Mouse (Mus musculus) heart, adult 9 months (tissue): Measurements from ENCODE around the gene Ncam1.

ENCODE experiments used
- DNase-seq, 2 experiments: peaks; one replicate each; pipeline ENCODE4 v3.0.0; 2022; ENCODE audit warnings: low spot score in 2 of 2

Ncam1 gene

DNA sequence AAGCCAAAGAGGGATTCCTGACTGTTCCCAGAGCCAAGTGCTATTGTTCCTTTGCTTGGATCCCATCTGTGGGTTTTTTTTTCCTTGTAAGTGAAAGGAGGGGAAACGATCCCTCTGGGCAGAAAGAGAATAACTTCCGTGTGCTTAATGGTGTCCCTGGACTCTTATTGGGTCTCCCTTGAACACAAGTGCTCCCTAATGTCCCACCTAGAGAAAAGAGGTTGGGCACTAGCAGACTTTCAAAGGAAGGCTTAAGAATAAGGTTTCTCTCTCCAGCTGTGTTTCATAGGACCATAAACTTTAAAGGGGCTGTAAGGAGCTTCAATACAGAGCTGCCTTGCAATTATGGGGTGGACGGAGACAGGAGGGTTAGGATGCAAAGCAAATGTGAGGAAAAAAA, 119.5 kb downstream of the Ncam1 start:
- no peak for DNase-seq

DNA sequence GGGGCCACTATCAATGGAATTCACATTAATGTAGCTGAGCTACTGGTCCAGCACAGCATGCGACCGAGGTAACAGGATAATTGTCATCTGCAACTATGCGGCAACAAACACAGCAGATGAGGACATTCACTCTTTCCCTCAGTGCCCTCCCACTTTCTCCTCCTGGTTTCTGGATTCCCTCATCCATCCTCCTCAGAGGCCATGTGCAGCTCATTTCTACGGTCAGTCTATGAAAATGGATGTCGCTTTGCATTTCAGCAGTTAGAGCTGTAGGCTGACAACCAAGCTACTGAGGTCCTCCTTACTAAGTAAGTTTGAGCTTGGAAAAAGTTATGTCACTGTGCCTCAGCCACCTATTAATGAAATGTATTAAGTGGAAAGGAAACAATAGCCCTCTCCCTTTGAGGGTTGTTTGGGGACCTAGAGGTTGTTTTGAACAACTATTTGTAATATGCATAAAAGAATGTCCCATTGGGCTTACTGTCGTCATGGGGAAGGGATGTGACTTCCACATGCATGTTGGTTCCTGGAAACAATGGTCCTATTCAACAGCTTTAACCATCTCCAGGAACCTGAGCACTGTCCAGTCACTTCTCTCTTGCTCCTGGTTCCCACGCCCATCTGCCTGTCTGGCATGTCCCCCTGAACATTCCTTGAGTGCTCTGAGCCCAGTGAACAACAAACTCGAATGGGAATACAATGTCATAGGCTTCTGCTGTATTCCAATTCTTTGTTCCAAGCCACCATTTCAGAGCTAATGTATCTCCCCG, 122.8 kb downstream of the Ncam1 start:
- no peak for DNase-seq

DNA sequence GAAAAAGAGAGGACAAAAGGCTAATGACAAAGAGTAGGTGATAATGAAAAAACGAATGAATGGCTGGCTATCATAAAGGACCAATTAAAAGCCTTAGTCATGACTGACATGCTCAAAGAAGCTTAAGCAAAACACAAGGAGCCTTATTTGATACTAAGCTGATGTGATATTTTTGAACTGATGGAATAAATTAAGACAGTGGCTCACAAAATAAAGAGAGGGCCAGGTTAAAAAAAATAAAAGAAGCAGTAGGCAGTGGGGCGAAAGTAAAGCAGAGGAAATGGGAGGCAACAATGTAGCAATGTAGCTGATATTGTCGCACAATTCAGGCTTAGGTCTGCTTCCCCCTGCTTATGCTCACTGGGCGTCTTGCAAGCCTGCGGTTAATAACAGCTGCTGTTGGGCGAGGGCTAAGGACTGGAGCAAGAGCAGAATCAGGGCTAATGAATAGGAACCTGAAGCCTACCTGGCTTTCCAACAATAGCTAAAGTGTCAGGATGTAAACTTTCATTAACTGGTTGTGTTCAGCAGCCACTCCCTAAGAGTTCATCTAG, 126.0 kb downstream of the Ncam1 start:
- no peak for DNase-seq

DNA sequence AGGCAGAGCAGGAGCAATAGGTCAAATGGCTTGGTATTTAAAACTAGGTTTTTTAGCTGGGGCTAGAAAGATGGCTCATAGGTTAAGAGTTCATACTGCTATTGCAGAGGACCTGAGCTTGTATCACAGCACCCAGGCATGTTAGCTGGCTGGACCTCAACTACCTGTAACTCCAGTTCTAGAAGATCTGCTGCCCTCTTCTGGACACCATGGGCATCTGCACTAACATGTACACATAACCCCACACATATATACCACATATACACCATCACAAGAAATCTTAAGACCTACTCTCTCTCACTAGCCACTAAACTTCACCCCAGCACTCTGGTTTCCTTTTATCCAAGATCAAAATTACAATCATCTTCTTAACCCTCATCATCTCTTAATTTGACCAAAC, 131.7 kb downstream of the Ncam1 start:
- no peak for DNase-seq

DNA sequence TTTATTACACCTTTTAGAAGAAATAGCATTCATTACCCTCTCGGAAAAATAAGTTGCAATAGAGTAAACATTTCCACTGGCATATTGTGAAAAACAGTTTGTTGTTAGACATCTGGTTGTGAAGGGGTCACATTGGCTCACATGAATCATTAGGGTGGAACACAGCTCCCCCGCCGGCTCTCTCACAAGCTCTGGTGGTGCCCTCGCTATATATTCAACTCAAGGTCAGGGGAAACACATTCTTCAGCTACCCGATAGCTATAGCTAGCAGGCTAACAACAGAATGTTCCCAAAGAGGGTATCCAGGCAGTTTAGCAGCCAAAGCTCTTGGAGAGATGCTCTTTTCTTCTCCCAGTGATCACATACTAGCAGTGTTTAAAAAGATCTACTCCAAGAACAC, 133.4 kb downstream of the Ncam1 start:
- DNase-seq = no peak

DNA sequence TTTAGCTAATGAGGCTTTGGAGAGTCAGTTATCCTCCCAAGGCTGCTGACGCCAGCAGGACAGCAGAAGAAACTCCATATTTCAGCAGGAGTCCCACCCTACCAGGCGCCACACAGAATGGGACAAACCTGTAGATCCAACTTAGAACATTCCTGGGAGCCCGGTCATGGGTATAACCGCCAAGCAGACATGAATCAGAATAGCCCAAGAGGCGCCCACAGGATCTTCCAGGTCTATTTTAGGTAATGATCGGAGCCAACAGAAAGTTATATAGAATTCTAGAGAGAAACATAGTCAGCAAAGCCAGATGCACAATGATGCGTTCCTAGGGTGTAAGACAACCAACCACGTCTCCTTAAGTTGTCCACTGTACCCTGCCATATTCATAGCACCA, 134.8 kb downstream of the Ncam1 start:
- DNase-seq = no peak

DNA sequence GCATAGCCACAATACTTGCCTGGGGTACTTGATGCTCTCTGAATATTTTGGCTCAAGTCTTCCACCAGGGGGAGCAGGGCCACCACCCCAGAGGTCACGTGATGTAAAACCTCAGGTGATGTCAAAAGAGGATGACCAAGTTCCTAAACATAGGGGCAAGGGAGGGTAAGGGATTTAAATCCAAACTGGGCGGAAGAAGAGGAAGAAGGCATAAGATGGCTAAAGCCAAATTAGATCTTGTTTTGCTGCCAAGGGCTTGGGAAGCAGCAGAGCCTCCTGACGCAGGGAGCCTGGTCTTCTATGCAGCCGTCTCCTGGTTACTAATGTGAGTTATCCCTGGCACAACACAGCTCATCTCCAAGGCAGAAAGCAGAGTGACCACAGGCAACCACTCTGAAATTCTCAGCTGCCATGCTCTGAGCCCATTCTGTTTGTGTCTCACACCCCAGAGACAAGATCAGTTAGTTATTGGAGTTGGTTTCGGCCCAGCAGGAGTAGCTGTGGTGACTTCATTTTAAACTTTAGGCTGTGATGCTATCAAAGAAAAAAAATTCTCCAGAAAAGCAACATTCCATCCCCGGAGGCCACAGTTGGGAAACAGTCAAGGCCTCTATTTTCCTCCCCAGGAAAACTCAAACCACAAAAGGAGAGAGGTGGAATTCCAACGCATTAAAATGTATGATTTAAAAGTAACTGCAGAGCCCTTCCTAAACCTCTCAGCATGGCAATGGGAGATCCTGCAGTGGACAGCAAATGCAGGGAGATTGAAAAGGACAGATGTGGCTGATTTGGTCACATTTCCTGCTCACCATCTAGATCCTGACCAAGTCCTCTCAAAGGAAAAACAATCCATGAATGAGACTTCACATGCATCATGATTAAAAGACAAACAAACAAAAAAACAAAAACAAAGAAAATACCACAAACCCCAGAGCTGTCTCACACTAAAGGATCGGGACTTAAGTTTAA, 135.5 kb downstream of the Ncam1 start:
- no peak for DNase-seq

DNA sequence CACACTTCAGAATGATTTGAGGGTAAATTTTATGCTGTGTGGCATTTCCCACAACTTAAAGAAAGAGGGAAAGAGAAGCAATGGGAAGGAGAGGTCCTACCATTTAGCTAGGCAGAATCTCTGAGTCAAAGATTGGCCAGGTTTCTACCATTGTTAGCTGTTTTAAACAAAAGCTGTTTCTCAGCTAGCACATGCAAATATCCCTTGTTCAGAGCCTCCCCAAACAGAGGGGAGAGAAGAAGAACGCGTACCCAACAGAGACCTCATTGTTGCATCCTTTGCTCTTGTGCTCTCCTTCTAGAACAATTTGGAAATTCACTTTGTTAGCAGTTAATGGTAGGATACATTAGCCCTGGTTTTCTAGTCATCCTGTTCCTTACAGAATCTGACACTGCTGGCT, 137.2 kb downstream of the Ncam1 start:
- DNase-seq = no peak

DNA sequence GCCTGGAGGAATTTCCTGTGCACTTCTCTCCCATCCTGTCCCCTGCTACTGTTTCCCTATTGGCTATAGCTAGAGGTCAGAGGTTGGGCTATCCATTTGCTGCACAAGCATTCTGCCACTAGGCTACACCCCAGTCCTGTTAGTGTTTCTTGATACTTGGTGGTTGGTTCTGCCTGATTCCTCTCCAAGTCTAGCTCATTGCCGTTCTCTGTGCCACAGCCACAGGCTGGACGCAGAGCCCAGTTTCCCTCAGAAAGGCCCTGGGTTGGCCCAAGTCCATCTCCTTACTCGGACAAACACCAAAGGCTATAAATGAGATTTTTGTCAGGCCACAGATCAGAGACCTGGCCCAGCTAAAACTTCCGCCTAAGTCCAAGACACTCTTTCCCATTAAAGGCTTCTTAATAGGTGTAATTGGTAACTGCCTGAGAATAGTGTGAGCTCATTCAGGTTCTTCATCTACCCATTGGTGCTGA, 140.3 kb downstream of the Ncam1 start:
- DNase-seq = no peak

DNA sequence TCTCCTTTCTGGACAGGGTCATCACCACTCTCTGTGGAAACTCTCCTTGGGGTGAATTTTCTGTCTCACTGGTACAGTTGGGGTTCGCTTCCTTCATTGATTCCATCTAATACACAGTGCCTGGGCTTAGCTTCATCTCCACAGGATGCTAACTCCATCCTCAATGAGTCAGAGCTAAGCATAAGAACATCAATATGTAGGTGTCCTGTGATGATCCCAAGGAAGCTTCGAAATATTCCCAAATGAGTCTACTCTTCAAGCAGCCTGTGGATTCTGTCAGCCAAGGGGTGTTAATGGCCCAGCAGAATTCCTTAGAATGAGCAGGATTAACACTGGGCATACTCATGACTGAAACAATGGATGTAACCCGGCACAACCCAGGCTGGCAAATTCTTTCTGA, 144.3 kb downstream of the Ncam1 start:
- no peak for DNase-seq

DNA sequence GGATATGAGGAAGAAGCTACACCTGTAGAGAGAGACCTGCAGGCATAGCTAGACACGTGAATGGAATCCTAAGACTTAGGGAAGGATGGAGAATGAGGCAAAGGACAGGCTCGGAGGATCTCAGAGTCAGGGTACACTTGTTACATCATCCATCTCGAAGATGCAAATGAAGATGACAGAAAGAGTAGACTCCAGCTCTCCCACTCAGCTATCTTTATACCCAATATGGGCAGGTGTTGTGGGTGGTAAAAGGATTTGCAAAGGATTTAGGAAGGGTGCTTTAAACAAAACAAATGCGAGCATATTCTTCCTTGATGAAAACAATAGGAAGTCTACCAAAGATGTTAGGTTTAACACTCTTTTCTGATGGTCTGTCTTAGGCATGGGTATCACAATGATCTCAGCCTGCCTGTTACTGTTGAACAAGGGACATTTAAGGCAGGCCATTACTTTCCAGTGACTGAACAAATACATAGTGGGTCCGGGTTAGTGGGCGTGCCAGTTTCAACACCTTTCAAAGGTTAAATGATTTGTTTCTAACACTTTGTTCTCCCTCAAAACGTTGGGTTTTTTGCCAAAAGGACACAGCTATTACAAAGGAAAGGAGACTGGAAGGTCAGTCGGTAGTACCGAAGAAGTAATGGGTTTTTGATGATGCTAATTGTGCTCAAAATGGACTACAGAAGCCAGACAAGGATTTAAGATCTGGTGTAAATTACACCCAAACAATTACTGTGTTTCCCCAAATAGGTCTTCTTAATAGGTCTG, 145.1 kb downstream of the Ncam1 start:
- DNase-seq = no peak

DNA sequence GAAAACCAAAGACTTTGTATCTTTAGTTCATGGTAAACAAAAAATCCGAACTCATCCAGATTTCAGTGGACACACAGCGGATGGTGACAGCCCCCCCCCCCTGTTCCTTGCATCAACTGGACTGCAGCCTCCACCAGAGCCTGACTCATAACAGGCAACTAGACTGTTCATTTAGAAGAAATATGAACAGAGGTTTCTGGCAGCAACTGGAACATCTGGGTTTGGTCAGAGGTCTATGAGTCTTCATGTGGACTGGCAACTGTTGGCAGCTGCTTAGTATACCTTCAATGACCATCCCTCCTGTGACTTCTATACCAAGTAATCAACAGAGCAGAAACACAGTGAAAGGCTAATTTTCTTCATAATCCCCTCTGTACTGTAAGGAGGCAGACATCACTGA, 154.4 kb downstream of the Ncam1 start:
- no peak for DNase-seq

DNA sequence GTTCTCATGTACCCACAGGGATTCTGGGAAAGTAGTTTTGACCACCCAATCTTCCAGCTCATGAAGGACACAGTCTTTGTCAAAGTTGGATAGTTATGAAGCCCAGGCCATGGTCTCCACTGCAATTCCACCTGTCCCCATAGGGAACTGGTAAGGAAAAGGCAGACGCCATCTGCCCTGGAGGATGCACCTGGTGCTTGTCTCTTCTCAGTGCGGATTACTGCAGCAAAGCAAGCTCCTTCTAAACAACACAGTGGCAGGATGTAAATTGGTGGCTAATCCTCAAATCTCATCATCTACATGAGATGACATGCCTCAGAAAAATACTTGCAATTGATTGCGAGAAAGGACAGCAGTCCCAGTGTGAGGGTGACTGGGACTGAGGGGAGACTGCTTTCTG, 158.0 kb downstream of the Ncam1 start:
- no peak for DNase-seq

DNA sequence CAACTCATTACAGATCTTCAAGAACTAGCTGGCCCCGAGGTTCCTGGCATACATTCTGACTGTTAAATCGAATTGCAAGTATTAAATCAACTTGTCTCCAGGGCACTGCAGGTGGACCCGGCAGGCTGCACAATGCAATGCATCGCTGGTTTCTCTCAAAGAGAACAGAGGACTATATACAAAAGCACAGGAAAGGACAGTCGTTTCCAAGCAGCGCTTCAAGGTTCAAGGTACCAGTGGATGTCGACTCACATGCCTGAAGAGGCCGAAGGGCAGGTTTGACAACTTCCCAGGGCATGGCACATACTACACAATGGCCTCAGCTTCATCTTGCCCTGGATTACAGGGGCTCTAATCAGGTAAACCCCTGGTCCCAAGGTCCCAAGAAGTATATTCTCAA, 158.6 kb downstream of the Ncam1 start:
- DNase-seq = no peak

DNA sequence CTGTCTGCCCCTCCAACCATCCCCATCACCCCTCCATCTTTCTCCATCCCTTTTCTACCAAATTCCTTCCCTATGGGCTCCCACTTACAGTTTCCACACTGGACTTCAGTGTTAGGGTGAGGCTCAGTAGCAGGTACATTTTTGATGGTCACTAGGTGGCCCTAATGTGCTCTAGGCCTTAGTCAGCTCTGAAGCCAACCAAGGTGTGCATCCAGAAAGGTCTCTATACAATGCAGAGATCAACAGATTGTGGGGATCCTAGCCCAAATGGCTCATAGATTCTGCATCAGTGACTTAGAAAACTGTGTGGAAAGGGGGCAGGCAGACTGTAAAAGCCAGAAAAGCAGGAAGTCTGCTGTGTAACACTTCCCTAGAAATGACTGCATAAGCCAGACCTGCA, 160.8 kb downstream of the Ncam1 start:
- no peak for DNase-seq

DNA sequence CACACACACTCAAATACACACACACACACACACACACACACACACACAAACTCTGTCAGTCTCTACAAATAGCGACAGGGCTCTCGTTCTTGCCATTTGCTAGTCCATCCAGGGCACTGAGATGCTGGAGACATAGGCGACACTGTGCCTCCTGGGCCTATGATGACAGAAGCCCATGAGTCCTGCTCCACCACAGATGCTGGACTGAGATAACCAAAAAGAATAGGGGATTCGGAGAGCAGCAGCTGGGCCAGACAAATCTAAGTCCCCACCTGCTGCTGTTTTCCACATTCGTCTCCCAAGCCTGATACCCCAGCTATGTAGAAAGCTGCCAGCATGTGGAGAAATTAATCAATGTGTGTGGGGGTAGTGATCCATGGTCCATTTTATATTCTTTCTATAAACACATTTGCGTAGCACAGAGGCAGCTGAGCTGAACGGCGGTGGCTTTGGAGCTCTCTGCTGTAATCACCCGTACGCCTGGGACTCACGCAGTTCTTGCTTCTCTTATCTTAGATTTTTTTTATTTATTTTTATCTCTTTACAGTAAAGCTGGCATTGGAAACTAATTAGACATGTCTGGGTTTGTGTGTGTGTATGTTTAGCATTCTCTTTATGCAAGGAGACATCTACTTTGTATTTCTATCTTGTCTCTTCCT, 162.9 kb downstream of the Ncam1 start:
- DNase-seq = no peak

DNA sequence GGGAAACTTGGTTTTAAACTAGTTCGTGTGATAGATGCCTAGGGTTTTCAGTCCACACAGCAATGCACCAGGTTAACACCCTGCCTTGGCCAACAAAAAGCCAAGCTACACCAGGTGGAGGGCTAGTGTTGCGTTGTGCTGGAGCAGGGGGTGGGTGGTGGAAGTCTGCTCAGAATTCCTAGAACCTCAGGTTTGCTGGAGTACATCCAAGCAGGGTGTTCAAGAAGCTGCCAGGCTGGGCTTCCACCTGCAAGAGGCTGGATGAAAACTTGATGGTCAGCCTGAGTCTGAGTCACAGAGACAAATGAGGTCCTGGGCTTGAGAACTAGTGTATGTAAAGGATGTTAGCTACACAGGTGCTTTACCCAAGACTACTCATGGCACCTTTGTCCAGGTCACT, 166.1 kb downstream of the Ncam1 start:
- no peak for DNase-seq

DNA sequence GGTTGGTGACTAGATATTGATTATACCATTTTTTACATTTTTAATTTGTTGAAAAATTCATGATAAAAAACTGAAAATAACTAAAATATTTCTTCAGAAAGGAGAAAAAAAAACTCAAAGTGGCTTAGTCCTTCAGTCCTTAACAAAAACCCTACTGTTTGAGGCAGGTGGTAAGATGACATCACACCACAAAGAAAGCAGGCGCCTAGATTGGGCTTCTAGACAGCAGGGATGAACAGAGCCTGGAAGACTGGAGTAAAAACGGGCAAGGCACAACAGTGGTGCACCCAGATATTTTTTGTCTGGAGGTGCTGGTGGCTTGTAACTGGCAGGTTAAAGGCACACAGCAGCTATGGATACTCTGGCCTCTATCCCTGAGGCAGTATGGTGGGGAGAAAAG, 168.4 kb downstream of the Ncam1 start:
- no peak for DNase-seq

DNA sequence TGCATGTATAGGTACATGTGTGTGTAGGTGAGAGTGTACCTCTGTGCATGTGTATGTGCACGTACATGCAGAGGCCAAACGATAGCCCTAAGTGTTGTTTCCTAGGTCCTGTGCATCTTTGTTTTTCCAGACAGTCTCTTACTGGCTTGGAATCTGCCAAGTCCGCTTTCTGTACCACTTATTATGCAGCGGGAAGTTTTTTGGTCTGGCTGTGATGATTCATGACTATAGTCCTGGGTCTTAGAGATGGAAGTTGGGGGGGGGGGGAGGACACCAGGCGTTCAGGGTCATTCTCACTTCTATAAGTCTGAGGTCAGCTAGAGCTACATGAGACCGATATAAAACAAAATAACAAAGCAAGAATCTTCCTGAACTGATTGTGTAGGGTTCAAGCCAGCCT, 173.8 kb downstream of the Ncam1 start:
- no peak for DNase-seq

DNA sequence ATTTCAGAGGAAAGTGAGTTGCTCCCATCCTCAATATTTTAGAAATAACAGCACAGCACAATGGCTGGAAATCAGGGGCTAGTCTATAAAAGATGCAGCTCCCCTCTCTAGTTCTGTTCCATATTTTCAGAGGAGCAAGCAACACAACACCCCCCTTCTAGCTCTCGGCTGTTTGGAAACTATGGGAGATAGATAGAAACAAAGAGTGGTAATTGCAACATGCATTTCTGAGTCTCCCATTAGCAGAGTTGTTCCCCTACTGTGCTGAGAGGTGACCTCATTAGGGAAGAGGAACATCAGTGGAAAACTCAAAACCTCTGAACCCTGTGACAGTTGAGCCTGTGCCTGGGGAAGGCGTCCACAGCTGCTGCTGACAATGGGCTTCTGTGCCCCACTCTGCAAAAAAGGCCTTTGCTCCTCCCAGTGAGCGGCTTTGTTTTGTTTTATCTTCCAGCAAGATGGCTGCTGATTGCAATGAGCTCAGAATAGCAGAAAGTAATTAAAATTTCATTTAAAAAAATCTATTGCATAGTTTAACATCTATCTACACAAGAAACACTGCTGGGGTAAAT, 174.7 kb downstream of the Ncam1 start:
- no peak for DNase-seq
